Mouse (Mus musculus) ovary, adult 18-20 months (tissue): ENCODE data around the gene P3h1.
A peak's percentile ranks its signal among the peaks of the same experiment; 100 is the strongest.

ENCODE experiments used
- DNase-seq: peaks from one replicate; pipeline ENCODE4 v3.0.0; 2022; ENCODE audit warnings: low spot score, mixed read lengths

The P3h1 gene

DNA sequence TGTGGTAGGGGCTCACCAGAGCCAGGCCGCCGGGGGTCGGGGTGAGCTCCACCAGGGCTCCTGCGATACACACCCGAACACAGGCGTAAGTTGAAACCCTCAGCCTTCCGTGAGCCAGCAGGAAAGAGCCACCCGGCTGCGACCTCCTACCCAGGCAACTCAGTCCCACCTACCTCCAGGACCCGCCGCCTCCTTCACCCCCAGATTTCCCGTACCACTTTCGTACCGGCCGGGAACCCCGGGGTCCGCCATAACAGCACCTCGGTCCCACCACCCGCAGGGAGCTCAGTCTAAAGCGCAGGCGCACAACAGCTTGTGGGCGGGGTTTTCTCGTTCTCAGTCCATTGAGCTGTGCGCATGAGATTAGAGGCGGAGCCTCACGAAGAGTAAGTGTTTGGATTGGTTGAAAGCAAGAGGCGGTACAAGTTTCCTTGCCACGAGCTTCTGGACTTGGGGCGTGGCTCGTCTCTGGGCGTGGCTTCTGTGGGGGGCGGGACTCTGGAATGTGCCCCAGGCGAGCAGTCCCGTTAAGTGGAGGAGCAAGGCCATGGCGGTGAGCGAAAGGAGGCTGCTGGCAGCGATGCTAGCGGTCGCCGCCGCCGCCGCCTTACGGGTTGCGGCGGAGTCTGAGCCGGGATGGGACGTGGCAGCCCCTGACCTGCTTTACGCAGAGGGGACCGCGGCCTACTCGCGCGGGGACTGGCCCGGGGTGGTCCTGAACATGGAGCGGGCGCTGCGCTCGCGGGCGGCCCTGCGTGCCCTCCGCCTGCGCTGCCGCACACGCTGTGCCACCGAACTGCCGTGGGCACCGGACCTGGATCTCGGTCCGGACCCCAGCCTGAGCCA, at the start of gene P3h1, which contains the start of gene AU022252:
P3h1 (plus strand) TSS at position 506 of the 846 bp plus-strand sequence.
AU022252 (minus strand) TSS at position 303 of the 846 bp plus-strand sequence.
- peak; percentile 99 for DNase-seq

DNA sequence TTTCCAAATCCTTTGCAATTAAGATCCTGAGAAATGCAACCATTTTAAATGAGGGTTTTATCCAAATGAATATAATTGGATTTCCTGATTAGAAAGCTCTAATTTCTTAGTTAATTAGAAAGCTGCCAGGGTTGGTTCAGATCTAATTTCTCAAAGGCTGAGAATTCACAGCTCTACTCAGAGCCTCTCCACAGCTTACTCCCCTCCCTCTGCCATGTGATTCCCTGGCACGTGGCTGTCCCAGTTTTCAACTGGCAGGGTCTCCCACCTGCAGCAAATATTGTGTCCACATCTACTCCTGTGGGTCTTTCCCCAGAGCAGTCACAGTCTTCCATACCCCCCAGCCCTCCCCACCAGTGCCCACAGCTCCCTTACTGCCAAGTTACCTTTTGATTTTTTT, 49.2 kb upstream of the P3h1 start:
- no peak for DNase-seq

DNA sequence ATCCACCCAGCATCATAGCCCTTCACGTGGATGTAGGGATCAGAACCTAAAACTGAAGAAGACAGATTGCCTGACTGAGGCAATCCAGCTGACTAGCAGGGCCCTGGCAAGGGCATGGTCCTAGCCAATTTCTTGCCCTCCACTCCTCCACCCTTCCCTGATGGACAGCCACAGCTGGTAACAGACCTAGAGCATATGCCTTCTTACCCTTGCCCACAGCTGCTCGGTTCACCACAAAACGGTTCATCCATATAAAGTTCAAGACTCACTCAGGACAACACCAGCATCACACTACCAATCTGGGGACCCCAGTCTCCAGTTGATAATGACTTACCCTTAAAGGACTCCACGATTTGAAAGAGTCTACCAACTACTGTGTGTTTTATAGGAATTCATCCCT, 46.9 kb upstream of the P3h1 start:
- DNase-seq: no peak

DNA sequence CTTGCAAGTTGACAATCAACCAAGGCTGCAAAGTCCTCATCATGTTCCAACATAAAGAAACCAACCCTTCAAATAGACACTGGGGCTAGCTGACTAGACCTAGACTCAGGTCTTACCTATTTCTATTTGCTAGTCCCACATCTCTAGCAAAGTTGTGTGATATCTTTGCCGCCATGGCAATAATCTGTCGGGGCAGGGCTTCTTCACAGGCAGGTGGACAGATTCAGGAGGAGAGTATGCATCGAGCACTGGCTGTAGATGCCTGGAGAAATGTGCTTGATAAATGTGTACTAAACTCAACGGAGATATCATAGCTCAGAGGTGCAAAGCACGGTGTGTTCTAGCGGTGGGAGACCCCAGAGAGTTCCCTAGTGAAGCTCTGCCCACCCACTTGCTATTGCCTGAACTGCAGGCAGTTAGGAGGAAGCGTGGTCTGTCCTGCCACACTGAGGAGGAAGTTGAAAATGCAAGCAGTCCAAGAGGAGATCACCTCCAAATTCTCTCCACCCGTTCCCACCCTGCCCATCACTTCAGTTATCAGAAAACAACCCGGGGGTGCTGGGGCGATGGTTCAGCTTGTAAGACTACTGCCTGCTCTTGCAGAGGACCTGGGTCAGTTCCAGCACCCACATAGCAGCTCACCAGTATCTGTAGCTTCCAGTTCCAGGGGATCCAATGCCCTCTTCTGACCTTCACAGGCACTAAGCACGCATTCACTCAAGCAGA, 44.5 kb upstream of the P3h1 start:
- DNase-seq: no peak

DNA sequence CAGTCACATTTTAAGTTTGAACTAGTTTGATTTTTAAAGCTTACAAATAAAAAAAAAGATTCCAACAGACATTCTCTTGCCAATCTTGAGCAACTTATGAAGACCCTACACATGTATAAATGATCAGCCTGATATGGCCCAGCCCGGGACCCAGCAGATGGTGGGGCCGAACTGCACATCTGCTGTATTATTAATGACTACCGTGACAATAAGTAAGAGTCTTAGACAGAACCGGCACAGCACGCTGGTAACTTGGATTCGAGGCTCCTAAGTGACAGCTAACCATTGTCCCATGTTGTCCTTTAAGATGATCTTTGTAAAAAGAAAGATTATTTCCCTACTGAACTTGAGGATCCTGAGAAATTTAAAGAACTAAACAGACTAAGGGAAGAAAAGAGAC, 43.3 kb upstream of the P3h1 start:
- DNase-seq: no peak

DNA sequence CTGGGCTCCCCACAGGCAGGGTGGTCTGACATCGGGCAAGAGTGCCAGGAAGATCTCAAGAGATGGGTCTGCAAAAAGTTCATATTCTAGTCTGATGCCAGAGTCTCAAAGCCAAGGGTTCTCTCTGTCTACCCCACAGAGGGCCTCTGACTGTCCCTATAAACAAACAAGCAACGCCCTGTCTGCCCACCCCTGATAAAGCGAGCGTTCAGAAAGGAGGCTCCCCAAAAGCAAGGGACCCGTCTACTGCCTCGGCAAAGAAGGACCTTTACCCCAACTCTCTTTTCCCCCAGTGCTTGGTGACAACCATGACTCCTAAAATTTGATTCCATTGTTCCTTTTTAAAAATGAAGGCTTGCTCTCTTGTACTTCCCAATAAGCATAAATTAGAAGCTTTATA, 42.9 kb upstream of the P3h1 start, which contains the start of gene Ermap:
Ermap (minus strand) TSS at position 148 of the 400 bp plus-strand sequence.
- DNase-seq: no peak

DNA sequence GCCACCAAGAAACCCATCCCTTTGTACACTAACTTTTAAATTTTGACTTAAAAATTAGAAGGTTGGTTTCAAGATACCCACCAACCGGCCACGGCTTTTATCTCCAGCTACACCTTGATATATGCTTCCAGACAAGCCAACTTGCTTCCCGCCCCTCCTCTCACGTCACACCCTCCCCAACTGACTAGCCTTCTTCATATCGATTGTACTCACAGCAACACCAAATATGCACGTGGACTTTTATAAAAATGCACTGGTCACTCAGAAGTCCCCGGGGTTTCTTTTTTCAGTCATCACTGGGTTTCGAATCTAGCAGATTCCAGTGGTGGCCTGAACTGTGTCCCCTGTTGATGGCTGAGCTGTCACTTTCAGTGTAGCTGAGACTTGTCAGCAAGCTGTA, 42.1 kb upstream of the P3h1 start:
- no peak for DNase-seq

DNA sequence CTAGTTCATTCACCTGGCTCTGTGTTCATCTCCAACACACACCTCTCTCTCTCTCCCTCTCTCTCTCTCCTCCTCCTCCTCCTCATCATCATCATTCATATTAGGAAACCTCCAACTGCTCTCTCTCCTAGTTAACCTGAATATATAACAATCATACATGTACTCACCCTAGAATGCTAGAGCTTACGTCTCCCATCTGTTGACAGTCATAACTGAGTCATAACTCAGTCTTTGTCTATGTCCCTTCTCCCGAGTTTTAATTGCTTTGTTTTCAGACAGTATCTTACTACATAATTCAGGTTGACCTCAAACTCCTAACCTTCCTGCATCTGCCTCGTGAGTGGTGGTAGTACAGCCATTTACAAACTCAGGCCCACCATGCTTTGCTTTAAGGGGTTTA, 41.4 kb upstream of the P3h1 start:
- no peak for DNase-seq

DNA sequence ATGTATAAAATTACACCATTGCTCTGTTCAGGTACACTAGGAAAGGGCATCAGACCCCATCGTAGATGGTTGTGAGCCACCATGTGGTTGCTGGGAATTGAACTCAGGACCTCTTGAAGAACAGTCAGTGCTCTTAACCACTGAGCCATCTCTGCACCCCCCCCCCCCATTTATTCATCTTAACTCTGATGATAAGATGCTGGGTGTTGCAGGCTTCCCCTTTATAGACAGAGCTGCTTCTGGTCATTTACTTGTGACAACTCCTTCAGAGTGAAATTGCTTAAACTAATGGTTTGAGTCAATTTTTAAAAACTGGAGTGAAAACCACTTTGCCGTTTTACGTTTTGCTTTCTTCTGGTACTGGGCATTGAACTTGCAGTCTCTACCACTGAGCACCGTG, 40.0 kb upstream of the P3h1 start:
- no peak for DNase-seq

DNA sequence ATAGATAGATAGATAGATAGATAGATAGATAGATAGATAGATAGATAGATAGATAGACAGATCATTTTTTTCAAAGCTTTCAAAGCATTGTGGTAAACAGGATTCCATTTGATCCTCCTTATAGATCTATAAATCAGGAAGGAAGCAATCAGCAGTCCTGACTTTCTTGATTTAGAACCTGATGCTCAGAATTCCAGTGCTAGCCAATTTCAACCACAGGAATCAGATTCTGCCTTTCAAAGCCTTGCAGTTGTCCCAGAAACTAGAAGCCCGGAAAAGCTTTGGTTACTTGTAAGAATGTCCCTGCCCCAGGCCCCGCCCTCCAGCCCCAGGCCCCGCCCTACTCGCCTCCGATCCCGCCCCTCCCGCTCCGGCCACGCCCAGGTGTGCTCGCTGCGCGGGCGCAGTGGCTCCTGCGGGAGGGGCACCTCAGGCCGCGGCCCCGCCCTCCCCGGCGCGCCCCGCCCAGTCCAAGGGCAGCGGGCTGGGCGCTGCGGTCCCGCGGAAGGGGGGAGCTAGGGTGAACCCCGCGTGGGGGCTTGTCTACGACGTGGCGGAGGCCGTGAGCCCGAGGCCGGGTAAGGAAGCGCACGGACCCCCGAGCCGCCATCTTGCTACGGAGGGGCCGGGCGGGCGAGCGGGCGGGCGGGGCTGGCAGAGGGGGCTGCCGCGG, 37.7 kb upstream of the P3h1 start, which contains the start of gene Svbp:
Svbp (plus strand) TSS at position 398 of the 673 bp plus-strand sequence.
- DNase-seq: peak; percentile 79

DNA sequence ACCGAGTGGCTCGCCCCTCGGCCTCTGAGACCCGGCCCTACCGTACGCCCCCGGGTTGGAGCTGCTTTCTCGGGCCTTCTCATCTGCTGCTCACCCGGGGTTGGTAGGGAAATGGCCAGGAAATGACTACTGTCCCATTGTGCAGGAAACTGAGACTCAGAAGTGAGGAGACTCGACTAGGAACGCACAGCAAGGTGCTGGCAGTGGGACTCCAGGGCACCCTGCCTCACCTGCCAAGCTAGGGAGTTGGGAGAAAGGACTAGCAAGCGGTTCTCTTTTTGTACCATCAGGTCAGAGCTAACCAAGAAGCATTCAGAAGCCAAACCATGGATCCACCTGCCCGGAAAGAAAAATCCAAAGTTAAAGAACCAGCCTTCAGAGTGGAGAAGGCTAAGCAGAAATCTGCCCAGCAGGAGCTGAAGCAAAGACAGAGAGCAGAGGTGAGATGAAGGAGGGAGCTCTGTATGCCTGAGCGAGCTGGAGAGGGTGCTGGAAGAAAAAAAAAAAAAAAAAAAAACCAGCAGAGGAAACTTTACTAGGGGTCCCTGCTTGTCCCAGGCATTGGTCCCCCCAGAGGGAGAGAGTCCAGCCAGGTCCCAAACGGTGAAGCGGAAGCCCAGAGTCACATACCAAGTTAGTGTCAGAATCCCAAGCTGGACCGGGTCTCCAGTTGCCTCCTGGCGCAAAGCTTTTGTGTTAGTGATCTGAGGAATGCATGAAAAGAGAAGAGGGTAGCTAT, 37.0 kb upstream of the P3h1 start:
- DNase-seq: no peak

DNA sequence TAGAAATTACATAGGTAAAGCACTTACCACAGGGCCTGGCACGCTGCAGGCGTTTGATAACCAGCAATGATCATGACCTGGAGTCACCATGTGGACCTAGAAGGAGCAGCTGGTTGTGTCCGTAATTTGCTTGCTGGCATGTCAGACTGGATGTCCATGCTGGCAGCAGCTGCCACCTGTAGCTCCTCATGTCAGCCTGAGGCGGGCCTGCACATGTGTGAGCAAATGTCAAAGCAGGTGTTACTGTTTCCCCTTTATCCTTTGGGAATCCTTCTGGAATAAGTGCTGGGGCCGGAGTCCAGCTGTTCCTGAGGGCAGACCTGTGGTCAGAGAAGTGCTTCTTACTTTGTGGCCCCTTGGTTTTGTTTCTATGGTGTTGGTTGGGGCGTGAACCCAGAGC, 34.6 kb upstream of the P3h1 start:
- no peak for DNase-seq

DNA sequence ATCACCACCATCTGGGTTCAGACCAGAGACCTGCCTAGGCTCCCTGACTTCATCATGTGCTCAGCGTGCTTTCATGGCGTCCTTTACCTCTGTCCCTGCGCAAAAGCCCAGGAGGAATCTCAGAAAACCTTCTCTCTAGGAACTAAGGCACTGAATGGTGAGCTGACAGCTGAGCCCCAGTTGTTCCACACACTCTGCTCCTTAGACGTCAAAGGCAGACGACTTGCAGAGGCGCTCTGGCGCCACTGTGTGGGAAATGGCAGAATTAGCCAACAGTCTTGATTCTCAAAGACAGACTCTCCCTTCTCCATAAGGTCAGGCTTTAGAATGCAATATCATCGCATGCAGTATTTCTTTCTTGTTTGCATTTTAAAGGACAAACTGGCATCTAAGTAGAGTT, 28.0 kb upstream of the P3h1 start:
- no peak for DNase-seq

DNA sequence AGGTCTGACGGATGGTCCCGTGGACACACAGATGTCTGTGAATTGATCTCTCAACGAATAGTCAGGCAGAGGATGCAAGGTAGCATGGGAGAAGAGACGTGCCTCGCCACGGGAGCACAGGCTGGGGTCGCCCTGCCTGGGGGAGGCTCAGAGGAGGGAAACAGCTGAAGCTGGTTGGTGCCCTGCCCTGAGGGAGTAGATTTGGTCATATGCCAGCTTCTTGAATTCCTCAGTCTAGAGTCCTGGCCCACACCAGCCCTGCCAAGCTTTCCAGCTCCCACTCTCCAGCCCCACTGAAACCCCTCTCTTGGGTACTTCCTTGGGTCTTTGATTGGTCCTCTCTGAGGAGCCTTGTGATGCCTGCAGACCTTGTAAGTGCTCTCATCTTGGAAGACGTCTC, 16.0 kb upstream of the P3h1 start:
- no peak for DNase-seq

DNA sequence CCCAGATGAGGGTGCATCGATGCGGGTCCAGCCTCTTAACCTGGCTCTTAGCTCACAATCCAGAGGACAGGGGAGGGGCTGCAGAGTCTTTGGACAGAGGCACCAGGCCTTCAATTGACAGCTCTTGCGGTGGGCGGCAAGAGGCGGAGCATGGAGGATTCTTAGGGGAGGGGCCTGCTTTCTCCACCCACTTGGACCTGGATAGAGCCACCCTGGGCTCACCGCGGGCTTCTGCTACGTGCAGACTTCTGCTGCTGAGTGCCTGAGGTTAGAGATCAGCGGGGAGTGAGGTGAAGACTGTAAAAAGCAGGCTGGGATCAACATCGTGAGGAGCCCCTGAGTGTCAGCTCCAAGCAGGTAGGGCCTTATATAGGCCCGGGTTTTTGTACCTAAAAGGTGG, 14.5 kb upstream of the P3h1 start, which contains the start of gene Tmem269:
Tmem269 (minus strand) TSS at position 49 of the 400 bp plus-strand sequence.
- DNase-seq: no peak

DNA sequence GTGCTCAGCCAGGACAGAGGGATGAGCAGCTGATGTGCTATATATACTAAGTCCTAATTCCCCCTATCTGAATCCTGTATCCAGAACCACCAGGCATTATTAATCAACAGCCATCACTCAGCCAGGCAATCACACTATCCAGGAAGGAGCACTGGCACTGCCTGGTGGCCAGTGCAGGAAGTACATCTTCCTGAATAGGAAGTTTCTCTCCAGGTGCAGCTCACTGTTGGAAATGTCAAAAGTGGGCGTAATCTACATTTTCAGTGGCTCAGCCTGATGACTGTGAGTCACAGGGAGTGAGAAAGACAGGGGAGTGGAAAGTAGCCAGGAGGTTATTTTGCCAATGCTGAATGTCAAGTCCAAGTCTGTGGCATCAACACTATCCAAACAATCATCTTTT, 9.0 kb upstream of the P3h1 start:
- no peak for DNase-seq

DNA sequence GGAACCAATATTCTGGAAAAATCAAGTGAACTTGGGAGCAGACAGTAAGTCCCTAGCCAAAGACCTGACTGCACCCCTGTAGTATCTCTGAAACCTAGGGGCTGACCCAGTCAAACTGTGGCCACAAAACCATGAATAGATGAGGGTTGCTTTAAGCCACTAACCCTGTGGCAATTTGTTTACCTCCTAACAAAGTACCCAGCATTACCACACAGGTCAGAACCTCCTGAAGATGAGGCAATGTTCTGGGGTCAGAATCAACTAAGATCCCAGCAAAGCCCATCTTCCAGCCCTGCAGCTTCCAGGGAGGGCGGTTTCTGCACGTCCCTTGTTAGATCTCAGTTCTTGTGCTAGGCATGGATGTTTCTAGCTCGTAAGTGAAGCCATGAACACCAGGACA, 8.2 kb upstream of the P3h1 start:
- no peak for DNase-seq

DNA sequence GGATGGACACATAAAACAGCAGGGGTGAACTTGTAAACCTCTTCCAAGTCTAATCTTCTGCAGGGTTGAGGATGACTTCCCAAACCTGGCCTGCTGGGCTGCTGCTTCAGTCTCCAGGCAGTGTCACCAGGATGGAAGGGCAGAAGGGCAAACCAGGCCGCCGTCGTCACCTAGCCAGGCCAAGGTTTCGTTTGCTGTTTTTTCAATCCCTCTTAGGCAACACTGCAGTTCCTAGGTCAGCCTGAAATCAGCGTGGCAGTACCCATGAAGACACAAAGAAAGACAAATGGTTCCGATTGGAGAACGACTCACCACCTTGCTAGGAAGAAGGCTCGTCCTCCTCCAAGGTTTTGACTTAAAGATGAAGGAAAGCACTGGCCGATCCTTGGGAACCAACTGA, 7.0 kb upstream of the P3h1 start:
- no peak for DNase-seq

DNA sequence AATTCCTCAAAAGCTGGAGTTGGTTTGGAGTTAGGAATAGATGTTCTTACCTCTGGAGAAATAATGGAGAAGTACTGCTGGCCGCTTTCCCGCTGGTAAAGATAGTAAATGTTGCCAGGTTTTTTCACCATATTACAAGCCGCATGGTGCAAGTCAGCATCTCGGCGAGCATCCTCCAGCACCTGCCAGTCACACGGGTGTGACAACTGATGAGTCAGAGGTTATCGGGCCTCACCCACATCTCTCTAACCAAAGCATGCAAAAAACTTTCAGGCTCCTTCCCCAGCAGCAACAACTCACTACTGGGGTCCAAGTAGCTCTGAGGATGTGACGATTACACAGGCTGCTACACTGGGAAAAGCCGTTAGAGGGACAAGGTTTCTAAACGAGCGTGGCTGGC, 6.0 kb upstream of the P3h1 start:
- DNase-seq: no peak

DNA sequence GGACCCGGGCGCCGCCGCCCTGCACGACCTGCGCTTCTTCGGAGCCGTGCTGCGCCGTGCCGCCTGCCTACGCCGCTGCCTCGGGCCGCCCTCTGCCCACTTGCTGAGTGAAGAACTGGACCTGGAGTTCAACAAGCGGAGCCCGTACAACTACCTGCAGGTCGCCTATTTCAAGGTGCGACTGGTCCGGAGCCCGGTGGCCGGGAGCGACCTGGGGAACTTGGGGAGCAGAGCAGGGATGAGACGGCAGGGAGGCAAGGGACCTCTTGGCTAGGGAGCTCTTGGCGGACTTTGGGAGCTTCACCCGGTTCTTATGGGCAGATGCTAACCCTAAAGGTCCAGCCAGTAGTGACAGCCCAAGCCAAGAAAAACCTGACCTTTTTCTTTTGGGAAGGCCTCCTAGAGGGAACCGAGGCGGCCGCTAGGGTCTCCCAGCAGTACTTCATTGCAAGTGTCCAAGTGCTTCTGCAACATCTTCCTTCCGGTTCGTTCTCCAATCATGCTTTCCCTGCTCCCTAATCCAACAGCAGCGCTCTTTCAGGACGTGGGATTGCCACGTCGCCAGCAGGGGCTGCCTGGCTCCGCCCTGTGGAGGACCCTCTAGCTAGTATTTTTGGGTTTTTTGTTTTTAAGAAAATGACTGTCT, 664 bp downstream of the P3h1 start:
- peak; percentile 34 for DNase-seq

DNA sequence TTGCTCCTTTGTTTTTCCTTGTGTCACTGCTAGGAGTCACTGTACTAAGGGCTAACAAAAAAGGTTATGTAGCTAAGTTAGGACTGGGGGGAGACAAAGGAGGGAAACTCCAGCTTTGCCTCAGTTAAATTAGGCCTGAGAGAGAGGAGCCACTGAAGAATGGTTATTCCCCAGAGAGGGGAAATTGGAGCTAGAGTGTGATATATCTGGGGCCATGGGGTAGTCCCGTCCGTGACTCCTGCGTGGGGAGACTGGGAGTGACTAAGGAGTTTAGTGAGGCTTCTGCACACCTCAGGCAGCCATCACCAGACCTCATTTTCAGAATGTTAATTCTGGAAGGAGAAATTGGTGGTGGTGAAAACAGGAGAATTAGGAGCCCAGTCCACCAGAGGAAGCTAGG, 1.6 kb downstream of the P3h1 start:
- no peak for DNase-seq
